Mouse (Mus musculus) spleen, adult 2 months (tissue): ENCODE results near the gene Kntc1. TPM values are rescaled to one million over a fixed set of nuclear protein-coding genes. Genes with fewer than 3 reads are reported as not detected.
A peak's percentile ranks its signal among the peaks of the same experiment; 100 is the strongest.

Experiments
- DNase-seq, 2 experiments: peaks; one replicate each; pipeline versions ENCODE4 v3.0.0 to v3.0.0-alpha.2; 2012 to 2021; ENCODE audit warnings: low spot score in 2 of 2, low read depth in 1 of 2
- H3K27ac ChIP-seq: fragments of 200-500 bp; 2 replicates; pipeline ENCODE4 v1.5.1; 2012; ENCODE audit warnings: low read length, inconsistent platforms; ENCODE audit not compliant: insufficient read depth
- H3K27me3 ChIP-seq: fragments of 200-500 bp; 2 replicates; pipeline ENCODE4 v1.6.1; 2012; ENCODE audit warnings: mild to moderate bottlenecking, moderate library complexity, low read length, inconsistent platforms; ENCODE audit not compliant: control insufficient read depth, insufficient read depth
- H3K36me3 ChIP-seq: fragments of 200-500 bp; 2 replicates; pipeline ENCODE4 v1.6.1; 2012; ENCODE audit warnings: mild to moderate bottlenecking, low read length, inconsistent platforms; ENCODE audit not compliant: control insufficient read depth, insufficient read depth
- H3K4me1 ChIP-seq: fragments of 200-500 bp; 2 replicates; pipeline ENCODE4 v1.6.1; 2011; ENCODE audit warnings: inconsistent platforms; ENCODE audit not compliant: control insufficient read depth, insufficient read depth, insufficient read length
- H3K4me3 ChIP-seq: fragments of 200-500 bp; 2 replicates; pipeline ENCODE4 v1.5.1; 2011; ENCODE audit warnings: mild to moderate bottlenecking, inconsistent platforms; ENCODE audit not compliant: insufficient read depth, insufficient read length; ENCODE audit errors: extremely low read depth
- CTCF ChIP-seq: fragments of 200-500 bp; IDR thresholded peaks from 2 replicates; pipeline ENCODE4 v1.5.1; 2011; ENCODE audit warnings: mild to moderate bottlenecking, inconsistent platforms; ENCODE audit not compliant: insufficient read depth, insufficient read length, insufficient replicate concordance; ENCODE audit errors: extremely low read depth
- POLR2A ChIP-seq: fragments of 200-500 bp; IDR thresholded peaks from 2 replicates; pipeline ENCODE4 v1.6.1; 2011; ENCODE audit warnings: low read depth, low read length, inconsistent platforms
- WGBS: fragments of 180-500 bp; shearing (Covaris S2); methylation state at CpG from one replicate; pipeline ENCODE4 v1.1.7; 2018; 5-methylcytosine and 5-hydroxymethylcytosine counted together
- polyA plus RNA-seq: library from polyadenylated mRNA; depleted of rRNA; stranded (reverse); fragments of >200 nt; gene quantifications from 2 replicates; pipeline ENCODE4 v1.2.3, GENCODE M21; 2012

The Kntc1 gene
- polyA plus RNA-seq, 1 experiment: 2.1 TPM

GRCm38 (mm10) chr5:123843816-123844215, 94.3 kb downstream of the Kntc1 start:
- Histone ChIP-seq H3K27me3 (no peaks in the 10 kb centered on the region), H3K27ac (no peak overlapping the region), H3K36me3 (no peaks in the 10 kb centered on the region), H3K4me3 (no peak overlapping the region), H3K4me1 (no peaks in the 10 kb centered on the region)
- no peak for TF ChIP-seq CTCF
- no peak for TF ChIP-seq POLR2A
- no peak for DNase-seq
- 88% methylated on average over 4 of the region's 4 CpGs for whole genome bisulfite sequencing

GRCm38 (mm10) chr5:123844316-123844715, 94.8 kb downstream of the Kntc1 start:
- no peak overlapping the region for H3K27ac ChIP-seq
- TF ChIP-seq CTCF (no peak), POLR2A (no peak)
- 88% methylated on average over 14 of the region's 14 CpGs for WGBS
- no peak for DNase-seq
- H3K4me1 ChIP-seq: no peaks in the 10 kb centered on the region
- H3K27me3 ChIP-seq: no peaks in the 10 kb centered on the region
- H3K36me3 ChIP-seq: no peaks in the 10 kb centered on the region
- no peak overlapping the region for H3K4me3 ChIP-seq

GRCm38 (mm10) chr5:123851398-123851797, 101.9 kb downstream of the Kntc1 start:
- WGBS: 7% methylated on average over 2 of the region's 2 CpGs
- H3K4me1 ChIP-seq: peaks cover 4% of the 10 kb centered on the region; the same call in 1 of the 2 replicates
- no peak for DNase-seq
- H3K4me3 ChIP-seq: no peak overlapping the region
- no peaks in the 10 kb centered on the region for H3K27me3 ChIP-seq
- H3K27ac ChIP-seq: no peak overlapping the region
- H3K36me3 ChIP-seq: no peaks in the 10 kb centered on the region
- no peak for TF ChIP-seq CTCF
- TF ChIP-seq POLR2A: no peak

GRCm38 (mm10) chr5:123853877-123854504, 104.5 kb downstream of the Kntc1 start:
- no peak for DNase-seq
- Histone ChIP-seq H3K36me3 (no peaks in the 10 kb centered on the region), H3K4me1 (peaks cover 4% of the 10 kb centered on the region; the same call in 1 of the 2 replicates), H3K27me3 (no peaks in the 10 kb centered on the region), H3K27ac (no peak overlapping the region), H3K4me3 (no peak overlapping the region)
- TF ChIP-seq CTCF (no peak), POLR2A (no peak)
- WGBS: 91% methylated on average over 11 of the region's 11 CpGs

- 93% methylated on average over 9 of the region's 9 CpGs for WGBS
- DNase-seq: no peak
- no peaks in the 10 kb centered on the region for H3K36me3 ChIP-seq
- no peak overlapping the region for H3K4me3 ChIP-seq
- TF ChIP-seq CTCF (no peak), POLR2A (no peak)
- H3K27me3 ChIP-seq: no peaks in the 10 kb centered on the region
- peaks cover 4% of the 10 kb centered on the region; the same call in 1 of the 2 replicates for H3K4me1 ChIP-seq
- H3K27ac ChIP-seq: no peak overlapping the region
Observed at GRCm38 (mm10) chr5:123854511-123854910, 105.0 kb downstream of the Kntc1 start.

- H3K27me3 ChIP-seq: no peaks in the 10 kb centered on the region
- DNase-seq: no peak
- peaks cover 3% of the 10 kb centered on the region for H3K4me1 ChIP-seq
- TF ChIP-seq CTCF: no peak
- no peak for TF ChIP-seq POLR2A
- H3K4me3 ChIP-seq: no peak overlapping the region
- no peaks in the 10 kb centered on the region for H3K36me3 ChIP-seq
- WGBS: 29% methylated on average over 11 of the region's 11 CpGs
- H3K27ac ChIP-seq: no peak overlapping the region
Observed at GRCm38 (mm10) chr5:123858798-123859197, 109.3 kb downstream of the Kntc1 start.

GRCm38 (mm10) chr5:123862374-123863350, 113.1 kb downstream of the Kntc1 start:
- Histone ChIP-seq H3K4me3 (no peak overlapping the region), H3K27ac (0 out of 2 replicates have a peak overlapping the region, but pooled peaks have one; percentile 42)
- no peak for DNase-seq

More at GRCm38 (mm10) chr5:123862374-123863350, 113.1 kb downstream of the Kntc1 start:
- H3K36me3 ChIP-seq: no peaks in the 10 kb centered on the region
- no peak for TF ChIP-seq POLR2A
- no peak for TF ChIP-seq CTCF
- H3K27me3 ChIP-seq: no peaks in the 10 kb centered on the region
- WGBS: 52% methylated on average over 15 of the region's 15 CpGs
- H3K4me1 ChIP-seq: peaks cover 3% of the 10 kb centered on the region
